Mouse (Mus musculus): ENCODE data around the gene Tmem132d.

Gene Tmem132d

GRCm38 (mm10) chr5:128218281-128218680 is 214.6 kb downstream of the Tmem132d start:
- DNase-seq (ENCODE audit: low spot score in 2 of 2), result no peak

GRCm38 (mm10) chr5:128211125-128211524 is 221.8 kb downstream of the Tmem132d start:
- no peak for DNase-seq (ENCODE audit: low spot score in 2 of 2)

- DNase-seq (ENCODE audit: low spot score in 2 of 2), result no peak
Measured at GRCm38 (mm10) chr5:128205716-128206115, 227.2 kb downstream of the Tmem132d start.

GRCm38 (mm10) chr5:128204685-128205320 is 228.1 kb downstream of the Tmem132d start:
- DNase-seq (ENCODE audit: low spot score in 2 of 2), result no peak

GRCm38 (mm10) chr5:128203879-128204581 is 228.8 kb downstream of the Tmem132d start:
- no peak for DNase-seq (ENCODE audit: low spot score in 2 of 2)

GRCm38 (mm10) chr5:128194106-128194505 is 238.8 kb downstream of the Tmem132d start:
- no peak for DNase-seq (ENCODE audit: low spot score in 2 of 2)

- no peak for DNase-seq (ENCODE audit: low spot score in 2 of 2)
Measured at GRCm38 (mm10) chr5:128192485-128193055, 240.3 kb downstream of the Tmem132d start.

GRCm38 (mm10) chr5:128191710-128192109 is 241.2 kb downstream of the Tmem132d start:
- no peak for DNase-seq (ENCODE audit: low spot score in 2 of 2)

- no peak for DNase-seq (ENCODE audit: low spot score in 2 of 2)
Measured at GRCm38 (mm10) chr5:128190243-128190820, 242.5 kb downstream of the Tmem132d start.

- DNase-seq (ENCODE audit: low spot score in 2 of 2), result no peak
Measured at GRCm38 (mm10) chr5:128176234-128176633, 256.6 kb downstream of the Tmem132d start.

- no peak for DNase-seq (ENCODE audit: low spot score in 2 of 2)
Measured at GRCm38 (mm10) chr5:128158901-128159675, 273.8 kb downstream of the Tmem132d start.

- DNase-seq (ENCODE audit: low spot score in 2 of 2), result no peak
Measured at GRCm38 (mm10) chr5:128151461-128151860, 281.4 kb downstream of the Tmem132d start.

GRCm38 (mm10) chr5:128146901-128147645 is 285.8 kb downstream of the Tmem132d start:
- DNase-seq (ENCODE audit: low spot score in 2 of 2), result no peak

- DNase-seq (ENCODE audit: low spot score in 2 of 2), result no peak
Measured at GRCm38 (mm10) chr5:128144799-128145198, 288.1 kb downstream of the Tmem132d start.

- DNase-seq (ENCODE audit: low spot score in 2 of 2), result no peak
Measured at GRCm38 (mm10) chr5:128136818-128137217, 296.1 kb downstream of the Tmem132d start.

GRCm38 (mm10) chr5:128122656-128123055 is 310.2 kb downstream of the Tmem132d start:
- DNase-seq (ENCODE audit: low spot score in 2 of 2), result no peak

- no peak for DNase-seq (ENCODE audit: low spot score in 2 of 2)
Measured at GRCm38 (mm10) chr5:128119171-128119570, 313.7 kb downstream of the Tmem132d start.

GRCm38 (mm10) chr5:128113107-128113506 is 319.8 kb downstream of the Tmem132d start:
- DNase-seq (ENCODE audit: low spot score in 2 of 2), result no peak

- DNase-seq (ENCODE audit: low spot score in 2 of 2), result no peak
Measured at GRCm38 (mm10) chr5:128112518-128112917, 320.4 kb downstream of the Tmem132d start.

- DNase-seq (ENCODE audit: low spot score in 2 of 2), result no peak
Measured at GRCm38 (mm10) chr5:128111664-128112063, 321.2 kb downstream of the Tmem132d start.

- DNase-seq (ENCODE audit: low spot score in 2 of 2), result no peak
Measured at GRCm38 (mm10) chr5:128102556-128102955, 330.3 kb downstream of the Tmem132d start.

Measured in thymus, postnatal 10 days (tissue).